Mouse (Mus musculus) lung, adult 2 months (tissue): ENCODE results near the gene Sertad4. TPM values are rescaled to one million over a fixed set of nuclear protein-coding genes. Genes with fewer than 3 reads are reported as not detected.

ENCODE experiments used
- DNase-seq: peaks from one replicate; pipeline ENCODE4 v3.0.0; 2022
- H3K4me1 ChIP-seq: fragments of 200-500 bp; 2 replicates; pipeline ENCODE4 v1.6.1; 2011; ENCODE audit warnings: low read length; ENCODE audit not compliant: control insufficient read depth, insufficient read depth
- H3K4me3 ChIP-seq: fragments of 200-500 bp; replicated peaks from 2 replicates; pipeline ENCODE3; 2011; ENCODE audit warnings: low read depth, mild to moderate bottlenecking, control low read depth, low read length; ENCODE audit errors: extremely low read depth
- CTCF ChIP-seq: fragments of 200-500 bp; IDR thresholded peaks from 2 replicates; pipeline ENCODE4 v1.5.1; 2011; ENCODE audit warnings: mild to moderate bottlenecking, low read length, control low read depth; ENCODE audit not compliant: insufficient read depth
- POLR2A ChIP-seq: fragments of 200-500 bp; IDR thresholded peaks from 2 replicates; pipeline ENCODE4 v1.6.1; 2011; ENCODE audit warnings: low read depth, mild to moderate bottlenecking, control low read depth, low read length, borderline replicate concordance; ENCODE audit errors: extremely low read depth
- WGBS: fragments of 180-500 bp; shearing (Covaris S2); methylation state at CpG from one replicate; pipeline ENCODE4 v1.1.7; 2018; 5-methylcytosine and 5-hydroxymethylcytosine counted together
- polyA plus RNA-seq: library from polyadenylated mRNA; depleted of rRNA; stranded (reverse); fragments of >200 nt; gene quantifications from 2 replicates; pipeline ENCODE4 v1.2.3, GENCODE M21; 2012

Sertad4 gene
- polyA plus RNA-seq, 1 experiment: 1.7 TPM

- Histone ChIP-seq H3K4me1 (peaks cover 6% of the 10 kb centered on the region), H3K4me3 (no peak overlapping the region)
- TF ChIP-seq CTCF (no peak), POLR2A (no peak)
- 88% methylated on average over 5 of the region's 5 CpGs for WGBS
- no peak for DNase-seq
These were observed 37.2 kb downstream of the Sertad4 start for GRCm38 (mm10) chr1:192818334-192818733.

GRCm38 (mm10) chr1:192815789-192816188 is 39.8 kb downstream of the Sertad4 start:
- no peak for DNase-seq
- Histone ChIP-seq H3K4me1 (no peaks in the 10 kb centered on the region), H3K4me3 (no peak overlapping the region)
- TF ChIP-seq POLR2A (no peak), CTCF (no peak)
- 54% methylated on average over 2 of the region's 2 CpGs for WGBS

GRCm38 (mm10) chr1:192814700-192815099 is 40.9 kb downstream of the Sertad4 start:
- DNase-seq: no peak
- no peaks in the 10 kb centered on the region for H3K4me1 ChIP-seq
- no peak overlapping the region for H3K4me3 ChIP-seq
- WGBS: 67% methylated on average over 3 of the region's 3 CpGs
- TF ChIP-seq CTCF: no peak
- TF ChIP-seq POLR2A: no peak

GRCm38 (mm10) chr1:192812758-192813157 is 42.8 kb downstream of the Sertad4 start:
- no peak overlapping the region for H3K4me3 ChIP-seq

GRCm38 (mm10) chr1:192812290-192812689 is 43.3 kb downstream of the Sertad4 start:
- 71% methylated on average over 5 of the region's 5 CpGs for WGBS
- H3K4me1 ChIP-seq: no peaks in the 10 kb centered on the region
- TF ChIP-seq CTCF (no peak), POLR2A (no peak)
- no peak overlapping the region for H3K4me3 ChIP-seq
- DNase-seq: no peak

More at GRCm38 (mm10) chr1:192812758-192813157, 42.8 kb downstream of the Sertad4 start:
- TF ChIP-seq POLR2A: no peak
- 93% methylated on average over 9 of the region's 9 CpGs for WGBS
- H3K4me1 ChIP-seq: no peaks in the 10 kb centered on the region
- no peak for DNase-seq

- no peak for DNase-seq
- 61% methylated on average over 10 of the region's 10 CpGs for WGBS
- TF ChIP-seq POLR2A (no peak), CTCF (no peak)
- 0 out of 2 replicates have a peak, but pooled peaks cover 3% of the 10 kb centered on the region for H3K4me1 ChIP-seq
- H3K4me3 ChIP-seq: no peak overlapping the region
These were observed 49.1 kb downstream of the Sertad4 start for GRCm38 (mm10) chr1:192806168-192807157.

GRCm38 (mm10) chr1:192800338-192800737 is 55.2 kb downstream of the Sertad4 start:
- no peak for DNase-seq
- Histone ChIP-seq H3K4me1 (no peaks in the 10 kb centered on the region), H3K4me3 (no peak overlapping the region)
- 77% methylated on average over 8 of the region's 8 CpGs for WGBS
- TF ChIP-seq CTCF (no peak), POLR2A (no peak)

GRCm38 (mm10) chr1:192799165-192799991 is 56.2 kb downstream of the Sertad4 start:
- WGBS: 56% methylated on average over 10 of the region's 10 CpGs
- Histone ChIP-seq H3K4me1 (no peaks in the 10 kb centered on the region), H3K4me3 (no peak overlapping the region)
- no peak for DNase-seq
- TF ChIP-seq CTCF (no peak), POLR2A (no peak)
